Mouse (Mus musculus) lung, postnatal 0 days (tissue): Measurements from ENCODE around the gene Hpn.

Source experiments
- CTCF ChIP-seq: IDR thresholded peaks from 2 replicates; pipeline ENCODE4 v1.5.1; 2016; ENCODE audit warnings: antibody characterized with exemption, mild to moderate bottlenecking
- EP300 ChIP-seq: IDR thresholded peaks from 2 replicates; pipeline ENCODE4 v1.6.1; 2016; ENCODE audit warnings: antibody characterized with exemption, mild to moderate bottlenecking, control low read depth

- TF ChIP-seq CTCF: no peak
- TF ChIP-seq EP300: no peak
Measured at GRCm38 (mm10) chr7:31115182-31115581, at the start of gene Hpn.
